Mouse (Mus musculus): Measurements from ENCODE around the gene Celf2. TPM values are rescaled to one million over a fixed set of nuclear protein-coding genes. Genes with fewer than 3 reads are reported as not detected.

Gene Celf2
- total and polyA plus RNA-seq, 2 experiments from 2014 or later: 185 to 205 TPM

DNA sequence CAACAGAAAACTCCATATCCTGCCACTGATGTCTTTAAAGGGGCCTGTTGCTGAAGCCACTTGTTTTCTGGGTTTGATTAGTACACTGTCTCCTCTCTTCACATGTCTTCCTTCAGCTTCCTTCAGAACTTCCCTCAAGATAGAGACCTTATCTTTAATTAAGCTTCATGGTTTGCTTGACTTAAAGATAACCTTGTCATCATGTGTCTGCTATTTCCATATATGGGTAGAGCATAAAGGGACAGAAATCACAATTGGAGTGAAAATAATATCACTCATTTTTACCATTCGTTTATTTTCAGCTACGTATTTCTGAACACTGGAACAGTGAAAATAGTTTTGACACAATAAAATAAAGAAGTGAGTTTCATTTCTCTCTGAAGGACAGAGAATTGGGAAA lies 905.0 kb downstream of the Celf2 start:
- ATAC-seq (no peak), DNase-seq (no peak)
- WGBS: 88% methylated on average over 2 of the region's 2 CpGs
- Histone ChIP-seq H3K36me3 (ENCODE audit: insufficient read depth) (peaks cover 30% of the 10 kb centered on the region), H3K9me3 (ENCODE audit: low read length) (no peaks in the 10 kb centered on the region), H3K4me2 (ENCODE audit: low read depth) (no peak overlapping the region), H3K27me3 (ENCODE audit: insufficient read depth, low read length) (no peaks in the 10 kb centered on the region), H3K4me3 (ENCODE audit: low read depth, low read length) (no peak overlapping the region), H3K4me1 (ENCODE audit: insufficient read depth) (0 out of 2 replicates have a peak, but pooled peaks cover 8% of the 10 kb centered on the region), H3K27ac (ENCODE audit: low read depth, low read length) (no peak overlapping the region), H3K9ac (no peak overlapping the region)
- no peak for TF ChIP-seq CTCF (IDR thresholded peaks at IDR 0.05; ENCODE audit: low read depth)

DNA sequence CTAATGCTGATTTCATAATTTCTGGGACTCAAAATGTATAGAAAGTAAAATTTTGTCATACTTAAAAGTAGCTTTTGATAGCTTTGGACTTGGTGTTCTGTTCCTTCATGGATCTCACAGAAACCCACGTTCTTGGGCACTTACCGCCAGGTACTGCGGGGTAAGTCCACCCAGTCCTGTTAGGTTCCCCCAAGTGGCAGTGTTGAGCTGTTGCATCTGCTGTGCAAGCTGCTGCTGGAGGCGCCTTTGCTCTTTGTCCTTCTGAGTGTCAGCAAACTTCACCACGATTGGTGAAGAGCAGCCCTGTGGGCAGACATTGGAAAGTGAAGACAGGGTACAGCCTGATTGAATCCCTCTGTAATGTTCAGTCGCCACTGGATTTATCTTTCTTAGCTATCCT lies 905.5 kb downstream of the Celf2 start:
- Histone ChIP-seq H3K4me2 (ENCODE audit: low read depth) (no peak overlapping the region), H3K27me3 (ENCODE audit: insufficient read depth, low read length) (no peaks in the 10 kb centered on the region), H3K4me1 (ENCODE audit: insufficient read depth) (0 out of 2 replicates have a peak, but pooled peaks cover 4% of the 10 kb centered on the region), H3K36me3 (ENCODE audit: insufficient read depth) (peaks cover 30% of the 10 kb centered on the region), H3K9ac (no peak overlapping the region), H3K4me3 (ENCODE audit: low read depth, low read length) (no peak overlapping the region), H3K27ac (ENCODE audit: low read depth, low read length) (no peak overlapping the region), H3K9me3 (ENCODE audit: low read length) (no peaks in the 10 kb centered on the region)
- no peak for DNase-seq
- WGBS: 83% methylated on average over 6 of the region's 6 CpGs
- ATAC-seq: no peak
- TF ChIP-seq CTCF (IDR thresholded peaks at IDR 0.05; ENCODE audit: low read depth): no peak

DNA sequence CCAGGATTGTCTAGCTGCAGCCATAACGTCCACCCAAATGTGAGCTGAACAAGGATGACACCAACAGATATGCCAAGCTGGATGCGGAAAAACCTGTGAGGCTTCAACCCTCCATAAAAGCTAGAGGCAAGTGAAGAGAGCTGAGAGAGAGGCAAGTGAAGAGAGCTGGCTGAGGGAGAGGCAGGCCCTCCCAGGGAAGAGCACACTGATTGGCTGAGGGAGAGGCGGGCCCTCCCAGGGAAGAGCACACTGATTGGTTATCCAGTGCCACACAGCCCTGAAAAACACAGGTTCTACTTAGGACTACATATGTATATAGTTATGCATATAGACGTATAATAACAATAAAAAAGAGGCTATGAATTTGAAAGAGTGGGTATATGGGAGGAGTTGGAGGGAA lies 907.2 kb downstream of the Celf2 start:
- H3K4me3 ChIP-seq (ENCODE audit: low read depth, low read length): no peak overlapping the region
- TF ChIP-seq CTCF (IDR thresholded peaks at IDR 0.05; ENCODE audit: low read depth): no peak
- DNase-seq (no peak), ATAC-seq (peak; percentile 53; the same call in 1 of the 2 replicates)
- no peaks in the 10 kb centered on the region for H3K27me3 ChIP-seq (ENCODE audit: insufficient read depth, low read length)
- H3K4me2 ChIP-seq (ENCODE audit: low read depth): no peak overlapping the region
- H3K27ac ChIP-seq (ENCODE audit: low read depth, low read length): no peak overlapping the region
- H3K9me3 ChIP-seq (ENCODE audit: low read length): no peaks in the 10 kb centered on the region
- WGBS: 85% methylated on average over 4 of the region's 4 CpGs
- H3K4me1 ChIP-seq (ENCODE audit: insufficient read depth): no peaks in the 10 kb centered on the region
- peaks cover 34% of the 10 kb centered on the region for H3K36me3 ChIP-seq (ENCODE audit: insufficient read depth)
- H3K9ac ChIP-seq: no peak overlapping the region

GRCm38 (mm10) chr2:6598879-6599167 lies 910.5 kb downstream of the Celf2 start:
- 79% methylated on average over 1 of the region's 1 CpGs for WGBS

GRCm38 (mm10) chr2:6598124-6598878 lies 911.1 kb downstream of the Celf2 start:
- ATAC-seq (no peak), DNase-seq (no peak)
- Histone ChIP-seq H3K9me3 (ENCODE audit: low read length) (no peaks in the 10 kb centered on the region), H3K4me1 (ENCODE audit: insufficient read depth) (peaks cover 5% of the 10 kb centered on the region; the same call in 1 of the 2 replicates), H3K9ac (no peak overlapping the region), H3K27me3 (ENCODE audit: insufficient read depth, low read length) (no peaks in the 10 kb centered on the region), H3K4me2 (ENCODE audit: low read depth) (no peak overlapping the region), H3K36me3 (ENCODE audit: insufficient read depth) (peaks cover 30% of the 10 kb centered on the region), H3K4me3 (ENCODE audit: low read depth, low read length) (no peak overlapping the region), H3K27ac (ENCODE audit: low read depth, low read length) (no peak overlapping the region; the same call in 1 of the 2 replicates)
- no peak for TF ChIP-seq CTCF (IDR thresholded peaks at IDR 0.05; ENCODE audit: low read depth)
- 81% methylated on average over 8 of the region's 8 CpGs for WGBS

More at GRCm38 (mm10) chr2:6598879-6599167, 910.5 kb downstream of the Celf2 start:
- Histone ChIP-seq H3K4me1 (ENCODE audit: insufficient read depth) (peaks cover 5% of the 10 kb centered on the region; the same call in 1 of the 2 replicates), H3K36me3 (ENCODE audit: insufficient read depth) (peaks cover 35% of the 10 kb centered on the region), H3K4me3 (ENCODE audit: low read depth, low read length) (no peak overlapping the region), H3K9me3 (ENCODE audit: low read length) (no peaks in the 10 kb centered on the region), H3K4me2 (ENCODE audit: low read depth) (no peak overlapping the region), H3K27ac (ENCODE audit: low read depth, low read length) (no peak overlapping the region), H3K9ac (no peak overlapping the region), H3K27me3 (ENCODE audit: insufficient read depth, low read length) (no peaks in the 10 kb centered on the region)
- DNase-seq: no peak
- TF ChIP-seq CTCF (IDR thresholded peaks at IDR 0.05; ENCODE audit: low read depth): no peak
- ATAC-seq: no peak

GRCm38 (mm10) chr2:6594736-6595135 lies 914.6 kb downstream of the Celf2 start:
- H3K4me2 ChIP-seq (ENCODE audit: low read depth): no peak overlapping the region
- WGBS: 5% methylated on average over 1 of the region's 1 CpGs
- no peaks in the 10 kb centered on the region for H3K27me3 ChIP-seq (ENCODE audit: insufficient read depth, low read length)
- peak overlapping the region; percentile 72 for H3K27ac ChIP-seq (ENCODE audit: low read depth, low read length)
- no peak for TF ChIP-seq CTCF (IDR thresholded peaks at IDR 0.05; ENCODE audit: low read depth)
- H3K4me3 ChIP-seq (ENCODE audit: low read depth, low read length): no peak overlapping the region
- H3K36me3 ChIP-seq (ENCODE audit: insufficient read depth): peaks cover 7% of the 10 kb centered on the region
- H3K4me1 ChIP-seq (ENCODE audit: insufficient read depth): peaks cover 5% of the 10 kb centered on the region; the same call in 1 of the 2 replicates
- ATAC-seq: peak; percentile 91
- no peaks in the 10 kb centered on the region for H3K9me3 ChIP-seq (ENCODE audit: low read length)
- no peak overlapping the region for H3K9ac ChIP-seq
- DNase-seq: peak; percentile 68

DNA sequence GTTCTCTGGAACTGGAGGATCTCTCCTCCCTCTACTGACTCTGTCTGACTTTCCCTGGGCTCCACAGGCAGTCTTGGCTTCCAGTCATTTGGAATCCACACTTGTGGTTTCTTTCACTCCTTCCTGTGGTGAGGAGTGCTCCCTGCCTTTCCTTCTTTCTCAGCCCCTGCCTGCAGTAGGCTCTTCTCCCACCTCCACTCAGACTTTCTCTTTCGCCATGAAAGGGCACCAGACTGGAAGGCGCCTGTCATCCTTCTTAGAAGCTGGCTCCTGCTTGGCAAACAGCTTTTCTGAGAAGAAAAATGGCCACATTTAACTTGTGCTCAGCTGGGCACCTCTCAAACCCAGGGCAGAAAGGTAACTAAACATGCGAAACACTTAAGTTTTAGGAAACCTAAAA lies 915.2 kb downstream of the Celf2 start:
- DNase-seq: no peak
- Histone ChIP-seq H3K9me3 (ENCODE audit: low read length) (no peaks in the 10 kb centered on the region), H3K9ac (no peak overlapping the region), H3K4me1 (ENCODE audit: insufficient read depth) (peaks cover 5% of the 10 kb centered on the region; the same call in 1 of the 2 replicates), H3K27ac (ENCODE audit: low read depth, low read length) (peak overlapping the region; percentile 73), H3K36me3 (ENCODE audit: insufficient read depth) (peaks cover 7% of the 10 kb centered on the region), H3K4me2 (ENCODE audit: low read depth) (no peak overlapping the region), H3K4me3 (ENCODE audit: low read depth, low read length) (no peak overlapping the region), H3K27me3 (ENCODE audit: insufficient read depth, low read length) (no peaks in the 10 kb centered on the region)
- WGBS: 18% methylated on average over 3 of the region's 3 CpGs
- peak; percentile 15; the same call in 1 of the 2 replicates for ATAC-seq
- TF ChIP-seq CTCF (IDR thresholded peaks at IDR 0.05; ENCODE audit: low read depth): no peak
